Mouse (Mus musculus): Measurements from ENCODE around the gene Zfp618. TPM values are rescaled to one million over a fixed set of nuclear protein-coding genes. Genes with fewer than 3 reads are reported as not detected.

Gene Zfp618
- total and polyA plus RNA-seq, 3 experiments: 0.05 TPM; not detected in 2

GRCm38 (mm10) chr4:63026286-63026685 is 60.9 kb downstream of the Zfp618 start:
- ATAC-seq (ENCODE audit: extremely low read depth, insufficient number of reproducible peaks, low FRiP score, poor library complexity, severe bottlenecking) (no peak), DNase-seq (ENCODE audit: low spot score) (no peak)
- H3K36me3 ChIP-seq (replicated peaks): no peaks in the 10 kb centered on the region
- peaks cover 58% of the 10 kb centered on the region for H3K9me3 ChIP-seq (replicated peaks)
- no peaks in the 10 kb centered on the region for H3K27me3 ChIP-seq (ENCODE audit: insufficient read depth, low read length)
- no peaks in the 10 kb centered on the region for H3K4me1 ChIP-seq (ENCODE audit: insufficient read depth, low read depth, low read length)
- H3K4me3 ChIP-seq (ENCODE audit: low read depth, low read length): no peak overlapping the region
- no peak for TF ChIP-seq GATA2 (IDR thresholded peaks at IDR 0.05; ENCODE audit: borderline replicate concordance, low read depth, low read length)
- no peak for TF ChIP-seq GATA1 (IDR thresholded peaks at IDR 0.05; ENCODE audit: borderline replicate concordance, low read length)
- no peak for TF ChIP-seq TAL1 (conservative IDR thresholded peaks at IDR 0.05; ENCODE audit: low read depth, low read length)
- no peak for TF ChIP-seq CTCF (IDR thresholded peaks at IDR 0.05; ENCODE audit: low read depth, low read length)
- TF ChIP-seq POLR2AphosphoS5 (IDR thresholded peaks at IDR 0.05; ENCODE audit: insufficient replicate concordance, low read depth, low read length): no peak

GRCm38 (mm10) chr4:63027451-63027850 is 62.1 kb downstream of the Zfp618 start:
- no peak for TF ChIP-seq GATA2 (IDR thresholded peaks at IDR 0.05; ENCODE audit: borderline replicate concordance, low read depth, low read length)
- TF ChIP-seq TAL1 (conservative IDR thresholded peaks at IDR 0.05; ENCODE audit: low read depth, low read length): no peak
- no peak for TF ChIP-seq POLR2AphosphoS5 (IDR thresholded peaks at IDR 0.05; ENCODE audit: insufficient replicate concordance, low read depth, low read length)
- TF ChIP-seq GATA1 (IDR thresholded peaks at IDR 0.05; ENCODE audit: borderline replicate concordance, low read length): no peak
- no peak for TF ChIP-seq CTCF (IDR thresholded peaks at IDR 0.05; ENCODE audit: low read depth, low read length)
- no peak for DNase-seq (ENCODE audit: low spot score)
- Histone ChIP-seq H3K36me3 (replicated peaks) (no peaks in the 10 kb centered on the region), H3K4me1 (ENCODE audit: insufficient read depth, low read depth, low read length) (no peaks in the 10 kb centered on the region), H3K9me3 (replicated peaks) (peaks cover 68% of the 10 kb centered on the region), H3K27me3 (ENCODE audit: insufficient read depth, low read length) (no peaks in the 10 kb centered on the region), H3K4me3 (ENCODE audit: low read depth, low read length) (no peak overlapping the region)
- ATAC-seq (ENCODE audit: extremely low read depth, insufficient number of reproducible peaks, low FRiP score, poor library complexity, severe bottlenecking): no peak

GRCm38 (mm10) chr4:63030157-63030556 is 64.8 kb downstream of the Zfp618 start:
- Histone ChIP-seq H3K27me3 (ENCODE audit: insufficient read depth, low read length) (no peaks in the 10 kb centered on the region), H3K36me3 (replicated peaks) (no peaks in the 10 kb centered on the region), H3K4me3 (ENCODE audit: low read depth, low read length) (no peak overlapping the region), H3K4me1 (ENCODE audit: insufficient read depth, low read depth, low read length) (no peaks in the 10 kb centered on the region), H3K9me3 (replicated peaks) (peaks cover 63% of the 10 kb centered on the region)
- no peak for ATAC-seq (ENCODE audit: extremely low read depth, insufficient number of reproducible peaks, low FRiP score, poor library complexity, severe bottlenecking)
- TF ChIP-seq CTCF (IDR thresholded peaks at IDR 0.05; ENCODE audit: low read depth, low read length): no peak
- no peak for TF ChIP-seq TAL1 (conservative IDR thresholded peaks at IDR 0.05; ENCODE audit: low read depth, low read length)
- TF ChIP-seq GATA2 (IDR thresholded peaks at IDR 0.05; ENCODE audit: borderline replicate concordance, low read depth, low read length): no peak
- no peak for TF ChIP-seq POLR2AphosphoS5 (IDR thresholded peaks at IDR 0.05; ENCODE audit: insufficient replicate concordance, low read depth, low read length)
- TF ChIP-seq GATA1 (IDR thresholded peaks at IDR 0.05; ENCODE audit: borderline replicate concordance, low read length): no peak
- no peak for DNase-seq (ENCODE audit: low spot score)

GRCm38 (mm10) chr4:63031240-63031639 is 65.9 kb downstream of the Zfp618 start:
- H3K9me3 ChIP-seq (replicated peaks): peaks cover 63% of the 10 kb centered on the region
- no peaks in the 10 kb centered on the region for H3K36me3 ChIP-seq (replicated peaks)
- DNase-seq (ENCODE audit: low spot score): no peak
- no peaks in the 10 kb centered on the region for H3K27me3 ChIP-seq (ENCODE audit: insufficient read depth, low read length)
- TF ChIP-seq POLR2AphosphoS5 (IDR thresholded peaks at IDR 0.05; ENCODE audit: insufficient replicate concordance, low read depth, low read length): no peak
- no peak for TF ChIP-seq CTCF (IDR thresholded peaks at IDR 0.05; ENCODE audit: low read depth, low read length)
- TF ChIP-seq GATA1 (IDR thresholded peaks at IDR 0.05; ENCODE audit: borderline replicate concordance, low read length): no peak
- TF ChIP-seq GATA2 (IDR thresholded peaks at IDR 0.05; ENCODE audit: borderline replicate concordance, low read depth, low read length): no peak
- TF ChIP-seq TAL1 (conservative IDR thresholded peaks at IDR 0.05; ENCODE audit: low read depth, low read length): no peak
- H3K4me3 ChIP-seq (ENCODE audit: low read depth, low read length): no peak overlapping the region
- ATAC-seq (ENCODE audit: extremely low read depth, insufficient number of reproducible peaks, low FRiP score, poor library complexity, severe bottlenecking): no peak
- no peaks in the 10 kb centered on the region for H3K4me1 ChIP-seq (ENCODE audit: insufficient read depth, low read depth, low read length)

- Histone ChIP-seq H3K36me3 (replicated peaks) (no peaks in the 10 kb centered on the region), H3K4me1 (ENCODE audit: insufficient read depth, low read depth, low read length) (no peaks in the 10 kb centered on the region), H3K27me3 (ENCODE audit: insufficient read depth, low read length) (no peaks in the 10 kb centered on the region), H3K4me3 (ENCODE audit: low read depth, low read length) (no peak overlapping the region), H3K9me3 (replicated peaks) (peaks cover 65% of the 10 kb centered on the region)
- TF ChIP-seq TAL1 (conservative IDR thresholded peaks at IDR 0.05; ENCODE audit: low read depth, low read length): no peak
- no peak for TF ChIP-seq POLR2AphosphoS5 (IDR thresholded peaks at IDR 0.05; ENCODE audit: insufficient replicate concordance, low read depth, low read length)
- TF ChIP-seq CTCF (IDR thresholded peaks at IDR 0.05; ENCODE audit: low read depth, low read length): no peak
- TF ChIP-seq GATA1 (IDR thresholded peaks at IDR 0.05; ENCODE audit: borderline replicate concordance, low read length): no peak
- ATAC-seq (ENCODE audit: extremely low read depth, insufficient number of reproducible peaks, low FRiP score, poor library complexity, severe bottlenecking) (no peak), DNase-seq (ENCODE audit: low spot score) (no peak)
Measured at GRCm38 (mm10) chr4:63032581-63033006, 67.2 kb downstream of the Zfp618 start.

GRCm38 (mm10) chr4:63033724-63034123 is 68.4 kb downstream of the Zfp618 start:
- ATAC-seq (ENCODE audit: extremely low read depth, insufficient number of reproducible peaks, low FRiP score, poor library complexity, severe bottlenecking): no peak
- no peak for TF ChIP-seq GATA2 (IDR thresholded peaks at IDR 0.05; ENCODE audit: borderline replicate concordance, low read depth, low read length)
- no peak for TF ChIP-seq GATA1 (IDR thresholded peaks at IDR 0.05; ENCODE audit: borderline replicate concordance, low read length)
- no peak for TF ChIP-seq TAL1 (conservative IDR thresholded peaks at IDR 0.05; ENCODE audit: low read depth, low read length)
- TF ChIP-seq POLR2AphosphoS5 (IDR thresholded peaks at IDR 0.05; ENCODE audit: insufficient replicate concordance, low read depth, low read length): no peak
- no peak for TF ChIP-seq CTCF (IDR thresholded peaks at IDR 0.05; ENCODE audit: low read depth, low read length)
- H3K27me3 ChIP-seq (ENCODE audit: insufficient read depth, low read length): no peaks in the 10 kb centered on the region

More at GRCm38 (mm10) chr4:63033724-63034123, 68.4 kb downstream of the Zfp618 start:
- H3K4me3 ChIP-seq (ENCODE audit: low read depth, low read length): no peak overlapping the region
- no peak for DNase-seq (ENCODE audit: low spot score)
- no peaks in the 10 kb centered on the region for H3K36me3 ChIP-seq (replicated peaks)
- H3K4me1 ChIP-seq (ENCODE audit: insufficient read depth, low read depth, low read length): no peaks in the 10 kb centered on the region
- peaks cover 69% of the 10 kb centered on the region for H3K9me3 ChIP-seq (replicated peaks)

Measured in G1E (cell line).